Mouse (Mus musculus): ENCODE results near the gene Nck2.

GRCm38 (mm10) chr1:43502792-43503146 is 58.4 kb downstream of the Nck2 start:
- TF ChIP-seq POLR2A (IDR thresholded peaks at IDR 0.05; ENCODE audit: insufficient read length, low read depth) (no peak), E2F4 (IDR thresholded peaks at IDR 0.05; ENCODE audit: insufficient read depth) (no peak), MYOD1 (IDR thresholded peaks at IDR 0.05; ENCODE audit: control insufficient read depth in 1 of 3, insufficient read length in 2 of 3, low read depth in 2 of 3) (no peak), MAX (IDR thresholded peaks at IDR 0.05; ENCODE audit: low read depth) (no peak), TCF12 (IDR thresholded peaks at IDR 0.05; ENCODE audit: insufficient read depth, poor library complexity, severe bottlenecking) (no peak), POLR2AphosphoS2 (IDR thresholded peaks at IDR 0.05; ENCODE audit: insufficient read length, low read depth) (no peak), TCF3 (IDR thresholded peaks at IDR 0.05; ENCODE audit: insufficient read length, low read depth) (no peak)

Measured in myocyte (in vitro differentiated cells).